Mouse (Mus musculus) forebrain, embryonic 13.5 days (tissue): ENCODE results near the gene Olfr452. TPM values are rescaled to one million over a fixed set of nuclear protein-coding genes. Genes with fewer than 3 reads are reported as not detected.

ENCODE experiments used
- polyA plus RNA-seq: library from polyadenylated mRNA; unstranded; fragments of >200 nt; fragmentation: Nextera tagmentation; extraction: Ambion mirVana; gene quantifications from 2 replicates; pipeline ENCODE4 v1.2.1, GENCODE M21; 2015

The Olfr452 gene
- polyA plus RNA-seq, 1 experiment from 2014 or later = not detected

Other genes with a start within 250 kb of the Olfr452 start
- not detected in 2 replicates for gene Olfr455, start 237.5 kb upstream of the Olfr452 start, polyA plus RNA-seq
- 0.06 TPM in 1 of 2 replicates, not detected in the other for gene Tcaf3, start 187.4 kb upstream of the Olfr452 start, polyA plus RNA-seq
- gene Tcaf2, start 139.8 kb upstream of the Olfr452 start, polyA plus RNA-seq = 1.4 and 1.9 TPM in 2 replicates
- gene Tcaf1, start 75.0 kb upstream of the Olfr452 start, polyA plus RNA-seq = 191 and 198 TPM in 2 replicates
- not detected in 2 replicates for gene Olfr453, start 45.7 kb upstream of the Olfr452 start, polyA plus RNA-seq
- gene Olfr38, start 28.7 kb upstream of the Olfr452 start, polyA plus RNA-seq = not detected in 2 replicates
- gene Olfr450, start 26.8 kb downstream of the Olfr452 start, polyA plus RNA-seq = not detected in 2 replicates
- not detected in 2 replicates for gene Olfr449, start 49.3 kb downstream of the Olfr452 start, polyA plus RNA-seq
- gene Olfr448, start 105.3 kb downstream of the Olfr452 start, polyA plus RNA-seq = not detected in 2 replicates
- gene Olfr447, start 123.8 kb downstream of the Olfr452 start, polyA plus RNA-seq = not detected in 2 replicates
- not detected in 2 replicates for gene Olfr446, start 136.3 kb downstream of the Olfr452 start, polyA plus RNA-seq
- gene Olfr444, start 164.0 kb downstream of the Olfr452 start, polyA plus RNA-seq = not detected in 2 replicates